Mouse (Mus musculus) intestine, postnatal 0 days (tissue): ENCODE measurements around the gene Pknox1. TPM values are rescaled to one million over a fixed set of nuclear protein-coding genes. Genes with fewer than 3 reads are reported as not detected.

Source experiments
- ATAC-seq: fragments of 200-750 bp; cut with Nextera tagmentation; 2 replicates; pipeline ENCODE4 v1.8.0; 2017; ENCODE audit warnings: mild to moderate bottlenecking, moderate TSS enrichment, moderate library complexity
- H3K27ac ChIP-seq: fragments of 300-500 bp; sonication (generic); 2 replicates; pipeline ENCODE4 v1.5.1; 2014; ENCODE audit warnings: mild to moderate bottlenecking, low read depth, low read length, moderate library complexity
- H3K27me3 ChIP-seq: fragments of 300-500 bp; sonication (generic); replicated peaks from 2 replicates; pipeline ENCODE4 v1.6.1; 2014; ENCODE audit warnings: low read length, mixed read lengths; ENCODE audit not compliant: control insufficient read depth, insufficient read depth
- H3K36me3 ChIP-seq: fragments of 300-500 bp; sonication (generic); 2 replicates; pipeline ENCODE4 v1.6.1; 2014; ENCODE audit warnings: mild to moderate bottlenecking, moderate library complexity; ENCODE audit not compliant: control insufficient read depth, insufficient read depth
- H3K4me1 ChIP-seq: fragments of 300-500 bp; sonication (generic); replicated peaks from 2 replicates; pipeline ENCODE4 v1.6.1; 2014; ENCODE audit warnings: antibody characterized with exemption, low read length, mixed read lengths; ENCODE audit not compliant: control insufficient read depth, insufficient read depth
- H3K4me2 ChIP-seq: fragments of 300-500 bp; sonication (generic); replicated peaks from 2 replicates; pipeline ENCODE4 v1.6.1; 2014; ENCODE audit warnings: low read depth, mild to moderate bottlenecking, moderate library complexity
- H3K4me3 ChIP-seq: fragments of 300-500 bp; sonication (generic); 2 replicates; pipeline ENCODE4 v1.5.1; 2014; ENCODE audit warnings: low read depth, low read length
- H3K9ac ChIP-seq: fragments of 300-500 bp; sonication (generic); 2 replicates; pipeline ENCODE4 v1.6.1; 2014; ENCODE audit warnings: mild to moderate bottlenecking, low read depth, low read length
- H3K9me3 ChIP-seq: fragments of 300-500 bp; sonication (generic); 2 replicates; pipeline ENCODE4 v1.6.1; 2016; ENCODE audit warnings: mixed run types; ENCODE audit not compliant: control insufficient read depth
- CTCF ChIP-seq: sonication (generic); IDR thresholded peaks from 2 replicates; pipeline ENCODE4 v1.5.1; 2016; ENCODE audit warnings: low read depth, mild to moderate bottlenecking, control low read depth, antibody characterized with exemption, moderate library complexity
- WGBS: fragments of 180-500 bp; shearing (Covaris S2); extraction: QIAGEN DNeasy Blood & Tissue Kit; methylation state at CpG from one replicate; pipeline ENCODE4 v1.1.7; 2014; 5-methylcytosine and 5-hydroxymethylcytosine counted together
- microRNA-seq: library from miRNA; unstranded; fragments of <30 nt; microRNA quantifications from one replicate; pipeline ENCODE4, GENCODE M21; 2016
- polyA plus RNA-seq: library from polyadenylated mRNA; unstranded; fragments of >200 nt; fragmentation: Nextera tagmentation; extraction: Ambion mirVana; gene quantifications from 2 replicates; pipeline ENCODE4 v1.2.1, GENCODE M21; 2015

The Pknox1 gene
- polyA plus RNA-seq, 1 experiment from 2014 or later: 10.3 TPM

DNA sequence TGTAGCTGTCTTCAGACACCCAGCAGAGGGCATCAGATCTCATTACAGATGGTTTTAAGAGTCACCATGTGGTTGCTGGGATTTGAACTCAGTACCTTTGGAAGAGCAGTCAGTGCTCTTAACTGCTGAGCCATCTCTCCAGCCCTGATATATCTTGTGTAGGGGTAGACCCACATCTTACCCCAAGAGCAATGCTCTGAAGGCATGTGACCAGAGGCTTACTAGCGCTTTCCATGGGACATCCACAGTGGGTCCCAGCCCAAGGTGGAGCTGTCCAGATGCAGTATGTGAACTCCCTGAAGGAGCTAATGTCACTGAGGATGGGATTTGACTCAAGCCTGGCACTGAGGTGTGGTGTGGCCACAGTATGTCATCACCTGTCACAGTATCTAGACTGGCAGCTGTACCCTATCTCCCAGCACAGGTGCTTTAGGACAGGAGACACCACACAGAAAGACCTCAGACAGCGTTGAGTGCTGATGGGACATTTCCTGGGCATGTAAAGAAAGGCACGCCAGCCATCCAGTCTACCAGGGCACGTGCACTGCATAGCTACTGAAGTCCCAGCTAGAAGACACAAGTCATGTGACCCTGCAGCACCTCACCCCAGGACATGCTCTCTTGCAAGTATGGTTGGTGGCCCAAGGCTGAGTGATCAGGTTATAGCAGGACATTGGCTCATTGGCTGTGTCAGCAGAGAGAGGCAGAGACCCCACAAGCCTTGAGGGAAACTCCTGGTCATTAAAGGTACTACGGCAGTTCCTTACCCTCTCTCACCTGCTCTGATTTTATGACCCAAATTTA, 81.9 kb downstream of the Pknox1 start:
- H3K36me3 ChIP-seq: peaks cover 53% of the 10 kb centered on the region
- WGBS: 92% methylated on average over 5 of the region's 5 CpGs
- no peak overlapping the region for H3K4me3 ChIP-seq
- no peaks in the 10 kb centered on the region for H3K4me1 ChIP-seq
- peak; percentile 32 for ATAC-seq
- H3K9ac ChIP-seq: no peak overlapping the region
- no peak overlapping the region for H3K4me2 ChIP-seq
- no peak overlapping the region for H3K27ac ChIP-seq
- no peaks in the 10 kb centered on the region for H3K27me3 ChIP-seq
- TF ChIP-seq CTCF: no peak
- H3K9me3 ChIP-seq: no peaks in the 10 kb centered on the region

DNA sequence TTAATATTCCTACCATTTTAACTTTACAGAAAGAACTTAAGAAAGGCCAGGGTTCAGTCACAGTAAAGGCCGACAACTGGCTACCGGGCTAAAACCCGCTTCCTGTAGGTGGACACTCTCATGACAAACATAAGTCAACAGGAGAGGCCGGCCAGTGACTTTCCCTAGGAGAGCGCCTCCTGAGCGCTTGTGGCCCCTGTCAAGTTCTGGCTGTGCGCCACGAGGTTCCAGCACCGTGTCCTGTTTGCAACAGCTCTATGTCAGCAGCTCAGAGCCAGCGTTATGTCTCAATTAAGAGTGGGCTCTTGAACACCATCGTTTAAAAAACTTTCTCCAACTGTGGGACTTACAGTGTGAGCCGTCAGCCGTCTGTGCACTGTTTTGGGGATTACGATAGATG, 87.6 kb downstream of the Pknox1 start:
- Histone ChIP-seq H3K36me3 (peaks cover 73% of the 10 kb centered on the region), H3K27ac (no peak overlapping the region), H3K9ac (no peak overlapping the region), H3K4me1 (no peaks in the 10 kb centered on the region; the same call in 1 of the 2 replicates), H3K4me3 (no peak overlapping the region), H3K9me3 (no peaks in the 10 kb centered on the region), H3K4me2 (no peak overlapping the region), H3K27me3 (no peaks in the 10 kb centered on the region)
- 85% methylated on average over 14 of the region's 14 CpGs for WGBS
- TF ChIP-seq CTCF: no peak
- ATAC-seq: no peak

DNA sequence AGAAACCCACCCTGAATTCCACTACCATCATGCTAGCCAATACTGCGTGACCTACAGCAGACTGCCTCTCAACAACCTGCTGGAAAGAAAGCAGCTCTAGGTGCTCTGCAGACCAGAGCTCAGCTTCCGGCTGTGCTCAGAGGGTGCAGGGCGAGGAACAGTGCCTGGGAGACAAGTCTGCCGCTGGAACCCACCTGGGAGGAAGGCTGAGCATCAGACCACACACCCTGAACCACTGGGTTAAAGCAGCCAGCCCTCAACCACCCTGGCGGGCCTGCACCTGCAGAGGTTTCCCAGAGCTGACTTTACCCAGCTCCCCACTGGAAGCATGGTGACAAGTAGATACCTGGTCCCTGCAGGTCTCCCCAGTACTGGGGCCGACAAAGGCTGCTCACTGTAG, 88.7 kb downstream of the Pknox1 start:
- H3K9me3 ChIP-seq: no peaks in the 10 kb centered on the region
- no peak overlapping the region for H3K4me3 ChIP-seq
- WGBS: 74% methylated on average over 6 of the region's 6 CpGs
- H3K9ac ChIP-seq: no peak overlapping the region
- ATAC-seq: no peak
- H3K27ac ChIP-seq: no peak overlapping the region
- H3K4me1 ChIP-seq: no peaks in the 10 kb centered on the region; the same call in 1 of the 2 replicates
- peaks cover 62% of the 10 kb centered on the region for H3K36me3 ChIP-seq
- H3K27me3 ChIP-seq: no peaks in the 10 kb centered on the region
- no peak overlapping the region for H3K4me2 ChIP-seq
- TF ChIP-seq CTCF: no peak

DNA sequence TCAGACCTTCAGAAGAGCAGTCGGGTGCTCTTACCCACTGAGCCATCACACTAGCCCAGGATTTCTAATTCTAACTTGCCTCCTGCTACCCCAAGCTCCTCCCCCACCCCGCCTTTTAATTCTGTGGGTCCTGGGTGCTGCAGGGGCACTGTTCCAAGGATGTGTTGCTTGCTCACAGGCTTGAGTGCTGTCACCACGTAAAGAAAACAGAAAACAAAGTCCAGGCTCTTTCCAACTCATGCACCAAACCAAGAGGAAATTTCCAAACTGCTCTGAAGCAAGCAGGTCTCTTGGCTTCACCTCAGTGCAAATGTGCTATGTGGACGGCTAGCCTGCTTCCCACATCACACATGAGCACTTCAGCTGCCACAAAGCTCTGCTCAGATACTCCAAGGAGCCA, 90.8 kb downstream of the Pknox1 start:
- Histone ChIP-seq H3K27me3 (no peaks in the 10 kb centered on the region), H3K27ac (no peak overlapping the region), H3K36me3 (peaks cover 41% of the 10 kb centered on the region), H3K4me2 (no peak overlapping the region), H3K4me3 (no peak overlapping the region), H3K9me3 (no peaks in the 10 kb centered on the region), H3K4me1 (peaks cover 5% of the 10 kb centered on the region; the same call in 1 of the 2 replicates), H3K9ac (no peak overlapping the region)
- no peak for TF ChIP-seq CTCF
- no peak for ATAC-seq
- 59% methylated on average over 4 of the region's 4 CpGs for WGBS

DNA sequence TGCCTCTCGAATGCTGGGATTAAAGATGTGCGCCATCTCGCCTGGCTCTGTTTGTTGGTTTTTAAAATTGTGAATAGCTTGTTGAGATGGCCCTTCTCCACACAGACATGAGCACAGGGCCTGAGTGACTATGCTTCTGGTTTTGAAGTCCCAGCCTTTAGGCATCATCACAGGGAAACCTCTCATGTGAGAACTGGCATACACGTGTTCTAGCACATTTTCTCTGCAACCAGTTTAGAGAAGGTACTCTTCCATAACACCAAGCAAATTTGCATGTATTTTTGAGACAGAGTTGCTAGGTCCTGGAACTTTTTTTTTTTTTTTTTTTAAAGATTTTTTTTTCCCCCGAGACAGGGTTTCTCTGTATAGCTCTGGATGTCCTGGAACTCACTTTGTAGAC, 92.1 kb downstream of the Pknox1 start:
- Histone ChIP-seq H3K27me3 (no peaks in the 10 kb centered on the region), H3K9me3 (no peaks in the 10 kb centered on the region), H3K27ac (no peak overlapping the region), H3K36me3 (peaks cover 28% of the 10 kb centered on the region), H3K4me3 (no peak overlapping the region), H3K4me1 (peaks cover 5% of the 10 kb centered on the region; the same call in 1 of the 2 replicates), H3K4me2 (peak overlapping the region; percentile 76), H3K9ac (no peak overlapping the region)
- 78% methylated on average over 5 of the region's 5 CpGs for WGBS
- TF ChIP-seq CTCF: no peak
- ATAC-seq: no peak

Small RNA genes within 50 kb of the gene (microRNA-seq; reads per million reads assigned to microRNA genes)
- not detected for gene Gm24970

Other genes with a start within 250 kb of the Pknox1 start
- 58.8 and 59.8 TPM in 2 replicates for gene Pde9a, start 178.5 kb upstream of the Pknox1 start, polyA plus RNA-seq
- 11.7 and 12.5 TPM in 2 replicates for gene Wdr4, start 44.8 kb upstream of the Pknox1 start, polyA plus RNA-seq
- 534 and 558 TPM in 2 replicates for gene Ndufv3, start 44.6 kb upstream of the Pknox1 start, polyA plus RNA-seq
- 0.09 and 0.55 TPM in 2 replicates for gene Cbs, start 72.5 kb downstream of the Pknox1 start, polyA plus RNA-seq
- 151 TPM in 2 replicates for gene U2af1, start 94.2 kb downstream of the Pknox1 start, polyA plus RNA-seq
- gene Cryaa, start 113.1 kb downstream of the Pknox1 start, polyA plus RNA-seq: 0.09 TPM in 1 of 2 replicates, not detected in the other